Mouse (Mus musculus) lung, adult 18-20 months (tissue): Measurements from ENCODE around the gene Pira2.
"Not testable (repeated sequence)": the region's sequence is repeated elsewhere in the genome, so short reads cannot be mapped to it uniquely, and the experiment has no call there.

Source experiments
- DNase-seq, 2 experiments: peaks; one replicate each; pipeline ENCODE4 v3.0.0; 2022; ENCODE audit warnings: mixed read lengths in 2 of 2

Pira2 gene

GRCm38 (mm10) chr7:3844951-3845350, at the start of gene Pira2:
Gene Pira2 (minus strand): TSS chr7:3845051.
- DNase-seq, result not testable (repeated sequence)

- not testable (repeated sequence) for DNase-seq
These were observed 30.2 kb upstream of the Pira2 start for GRCm38 (mm10) chr7:3875032-3875431.

GRCm38 (mm10) chr7:3837854-3838253, 7.0 kb downstream of the Pira2 start:
- DNase-seq, result not testable (repeated sequence)

GRCm38 (mm10) chr7:3830633-3831032, 14.2 kb downstream of the Pira2 start:
- not testable (repeated sequence) for DNase-seq

GRCm38 (mm10) chr7:3825599-3825998, 19.3 kb downstream of the Pira2 start, which contains the start of gene Gm15448:
Gene Gm15448 (minus strand): TSS chr7:3825687.
- not testable (repeated sequence) for DNase-seq

- DNase-seq, result not testable (repeated sequence)
These were observed 32.9 kb downstream of the Pira2 start for GRCm38 (mm10) chr7:3811912-3812311.

- not testable (repeated sequence) for DNase-seq
These were observed 41.9 kb downstream of the Pira2 start for GRCm38 (mm10) chr7:3802935-3803334.

- not testable (repeated sequence) for DNase-seq
These were observed 44.9 kb downstream of the Pira2 start for GRCm38 (mm10) chr7:3799940-3800339.

- not testable (repeated sequence) for DNase-seq
These were observed 48.6 kb downstream of the Pira2 start for GRCm38 (mm10) chr7:3796286-3796685.
